Mouse (Mus musculus) thymus, adult 2 months (tissue): ENCODE results near the gene Abcb5. TPM values are rescaled to one million over a fixed set of nuclear protein-coding genes. Genes with fewer than 3 reads are reported as not detected.

ENCODE experiments used
- DNase-seq: peaks from one replicate; pipeline ENCODE4 v3.0.0; 2021
- H3K27ac ChIP-seq: fragments of 200-500 bp; 2 replicates; pipeline ENCODE4 v1.5.1; 2012; ENCODE audit warnings: low read length, control low read depth; ENCODE audit not compliant: control insufficient read depth, insufficient read depth
- H3K27me3 ChIP-seq: fragments of 200-500 bp; 2 replicates; pipeline ENCODE4 v1.6.1; 2012; ENCODE audit warnings: mild to moderate bottlenecking, low read length, moderate library complexity, mixed read lengths; ENCODE audit not compliant: control insufficient read depth, insufficient read depth
- H3K36me3 ChIP-seq: fragments of 200-500 bp; 2 replicates; pipeline ENCODE4 v1.6.1; 2012; ENCODE audit warnings: mild to moderate bottlenecking, low read length, moderate library complexity; ENCODE audit not compliant: control insufficient read depth, insufficient read depth
- H3K4me1 ChIP-seq: fragments of 200-500 bp; replicated peaks from 2 replicates; pipeline ENCODE4 v1.6.1; 2012; ENCODE audit warnings: low read length; ENCODE audit not compliant: control insufficient read depth, insufficient read depth
- H3K4me3 ChIP-seq: fragments of 200-500 bp; 2 replicates; pipeline ENCODE4 v1.5.1; 2012; ENCODE audit warnings: mild to moderate bottlenecking, low read length, control low read depth, moderate library complexity; ENCODE audit not compliant: control insufficient read depth, insufficient read depth
- CTCF ChIP-seq: fragments of 200-500 bp; IDR thresholded peaks from 2 replicates; pipeline ENCODE4 v1.5.1; 2012; ENCODE audit warnings: mild to moderate bottlenecking, control low read depth, low read length, moderate library complexity, borderline replicate concordance; ENCODE audit not compliant: control insufficient read depth, poor library complexity, insufficient read depth; ENCODE audit errors: extremely low read depth
- POLR2A ChIP-seq: fragments of 200-500 bp; IDR thresholded peaks from 2 replicates; pipeline ENCODE4 v1.6.1; 2012; ENCODE audit warnings: mild to moderate bottlenecking, low read length, control low read depth, moderate library complexity; ENCODE audit not compliant: control insufficient read depth, poor library complexity, insufficient read depth; ENCODE audit errors: extremely low read depth
- WGBS: fragments of 180-500 bp; shearing (Covaris S2); methylation state at CpG from one replicate; pipeline ENCODE4 v1.1.7; 2018; 5-methylcytosine and 5-hydroxymethylcytosine counted together
- polyA plus RNA-seq: library from polyadenylated mRNA; depleted of rRNA; stranded (reverse); fragments of >200 nt; gene quantifications from 2 replicates; pipeline ENCODE4 v1.2.3, GENCODE M21; 2012

Gene Abcb5
- polyA plus RNA-seq, 1 experiment, result not detected

GRCm38 (mm10) chr12:118917771-118918170 lies 48.5 kb downstream of the Abcb5 start:
- 87% methylated on average over 1 of the region's 1 CpGs for WGBS
- H3K36me3 ChIP-seq, result no peaks in the 10 kb centered on the region
- TF ChIP-seq CTCF, result no peak
- TF ChIP-seq POLR2A, result no peak
- no peaks in the 10 kb centered on the region for H3K27me3 ChIP-seq
- no peaks in the 10 kb centered on the region for H3K4me1 ChIP-seq
- DNase-seq, result no peak
- no peak overlapping the region for H3K4me3 ChIP-seq
- H3K27ac ChIP-seq, result no peak overlapping the region

- 93% methylated on average over 2 of the region's 2 CpGs for WGBS
- Histone ChIP-seq H3K4me1 (no peaks in the 10 kb centered on the region), H3K27me3 (no peaks in the 10 kb centered on the region), H3K27ac (no peak overlapping the region), H3K4me3 (no peak overlapping the region), H3K36me3 (no peaks in the 10 kb centered on the region)
- TF ChIP-seq POLR2A (no peak), CTCF (no peak)
- DNase-seq, result no peak
These were observed 55.9 kb downstream of the Abcb5 start for GRCm38 (mm10) chr12:118910360-118910759.

GRCm38 (mm10) chr12:118902249-118902648 lies 64.0 kb downstream of the Abcb5 start:
- TF ChIP-seq CTCF, result no peak
- no peak for TF ChIP-seq POLR2A
- DNase-seq, result no peak
- H3K36me3 ChIP-seq, result no peaks in the 10 kb centered on the region
- WGBS, result 86% methylated on average over 5 of the region's 5 CpGs
- no peaks in the 10 kb centered on the region for H3K27me3 ChIP-seq
- no peak overlapping the region for H3K27ac ChIP-seq
- H3K4me1 ChIP-seq, result no peaks in the 10 kb centered on the region
- H3K4me3 ChIP-seq, result no peak overlapping the region

- no peaks in the 10 kb centered on the region for H3K36me3 ChIP-seq
- no peaks in the 10 kb centered on the region for H3K27me3 ChIP-seq
- no peak for DNase-seq
- WGBS, result 92% methylated on average over 2 of the region's 2 CpGs
- no peak overlapping the region for H3K4me3 ChIP-seq
- TF ChIP-seq POLR2A, result no peak
- TF ChIP-seq CTCF, result no peak
- no peaks in the 10 kb centered on the region for H3K4me1 ChIP-seq
- no peak overlapping the region for H3K27ac ChIP-seq
These were observed 78.3 kb downstream of the Abcb5 start for GRCm38 (mm10) chr12:118887964-118888363.

- no peak overlapping the region for H3K4me3 ChIP-seq
- H3K4me1 ChIP-seq, result no peaks in the 10 kb centered on the region
- no peak overlapping the region for H3K27ac ChIP-seq
- no peaks in the 10 kb centered on the region for H3K36me3 ChIP-seq
- no peak for DNase-seq
- no peaks in the 10 kb centered on the region for H3K27me3 ChIP-seq
- TF ChIP-seq POLR2A, result no peak
These were observed 83.4 kb downstream of the Abcb5 start for GRCm38 (mm10) chr12:118882790-118883189.

GRCm38 (mm10) chr12:118872673-118873072 lies 93.5 kb downstream of the Abcb5 start:
- TF ChIP-seq POLR2A (no peak), CTCF (no peak)
- WGBS, result 88% methylated on average over 8 of the region's 8 CpGs
- no peak overlapping the region for H3K27ac ChIP-seq

GRCm38 (mm10) chr12:118856151-118856550 lies 110.1 kb downstream of the Abcb5 start:
- no peak for TF ChIP-seq CTCF
- no peak for TF ChIP-seq POLR2A
- Histone ChIP-seq H3K27ac (no peak overlapping the region), H3K4me3 (no peak overlapping the region), H3K27me3 (peaks cover 2% of the 10 kb centered on the region; the same call in 1 of the 2 replicates), H3K4me1 (no peaks in the 10 kb centered on the region), H3K36me3 (no peaks in the 10 kb centered on the region)
- WGBS, result 16% methylated on average over 7 of the region's 7 CpGs
- no peak for DNase-seq

More at GRCm38 (mm10) chr12:118872673-118873072, 93.5 kb downstream of the Abcb5 start:
- DNase-seq, result no peak
- H3K36me3 ChIP-seq, result no peaks in the 10 kb centered on the region
- no peaks in the 10 kb centered on the region; the same call in 1 of the 2 replicates for H3K27me3 ChIP-seq
- no peak overlapping the region for H3K4me3 ChIP-seq
- no peaks in the 10 kb centered on the region for H3K4me1 ChIP-seq
